Mouse (Mus musculus) kidney, adult 11 months (tissue): ENCODE measurements around the gene Sgms2.

Source experiments
- DNase-seq: peaks from one replicate; pipeline ENCODE4 v3.0.0; 2022

Gene Sgms2

GRCm38 (mm10) chr3:131302452-131303319 is 188.5 kb downstream of the Sgms2 start, which contains the start of gene Cyp2u1:
Cyp2u1 (minus strand) TSS chr3:131303227.
- peak; percentile 93 for DNase-seq

GRCm38 (mm10) chr3:131299908-131300307 is 191.3 kb downstream of the Sgms2 start:
- no peak for DNase-seq

DNA sequence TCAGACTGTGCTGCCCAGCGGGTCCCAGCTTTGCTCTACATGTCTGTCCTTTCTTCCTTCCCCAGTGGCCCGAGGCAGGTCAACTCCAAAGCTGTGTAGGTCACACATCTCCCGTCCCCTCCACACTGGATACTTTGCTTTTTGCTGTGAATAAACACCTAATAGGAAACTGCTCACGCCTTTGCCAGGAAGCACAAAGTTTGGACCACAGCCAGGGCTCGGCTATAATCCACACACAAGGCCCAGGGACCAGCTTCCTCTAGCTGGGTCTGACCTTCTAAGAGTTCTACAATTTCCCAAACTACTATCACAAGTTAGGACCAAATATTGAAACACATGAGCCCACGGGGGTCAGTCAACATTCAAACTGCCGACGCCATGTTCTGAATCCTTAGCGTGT is 192.1 kb downstream of the Sgms2 start:
- DNase-seq = no peak

DNA sequence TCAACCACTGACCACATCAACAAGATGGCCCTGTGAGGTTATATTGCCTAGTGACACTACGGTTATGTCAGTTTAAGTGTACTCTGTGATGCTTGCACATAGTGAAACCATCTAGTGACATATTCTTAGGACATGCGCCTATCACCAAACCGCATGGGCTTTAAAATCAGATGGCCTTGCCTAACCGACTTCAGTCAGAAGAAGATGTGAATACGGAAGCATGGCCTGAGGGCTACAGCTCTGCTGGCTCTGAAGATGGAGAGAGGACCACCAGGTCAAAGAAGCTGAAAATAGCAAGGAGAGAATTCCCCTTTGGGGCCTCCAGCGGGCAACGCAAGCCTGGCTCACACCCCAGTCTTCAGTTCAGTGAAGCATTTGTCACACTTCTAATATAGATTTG is 194.3 kb downstream of the Sgms2 start:
- no peak for DNase-seq

DNA sequence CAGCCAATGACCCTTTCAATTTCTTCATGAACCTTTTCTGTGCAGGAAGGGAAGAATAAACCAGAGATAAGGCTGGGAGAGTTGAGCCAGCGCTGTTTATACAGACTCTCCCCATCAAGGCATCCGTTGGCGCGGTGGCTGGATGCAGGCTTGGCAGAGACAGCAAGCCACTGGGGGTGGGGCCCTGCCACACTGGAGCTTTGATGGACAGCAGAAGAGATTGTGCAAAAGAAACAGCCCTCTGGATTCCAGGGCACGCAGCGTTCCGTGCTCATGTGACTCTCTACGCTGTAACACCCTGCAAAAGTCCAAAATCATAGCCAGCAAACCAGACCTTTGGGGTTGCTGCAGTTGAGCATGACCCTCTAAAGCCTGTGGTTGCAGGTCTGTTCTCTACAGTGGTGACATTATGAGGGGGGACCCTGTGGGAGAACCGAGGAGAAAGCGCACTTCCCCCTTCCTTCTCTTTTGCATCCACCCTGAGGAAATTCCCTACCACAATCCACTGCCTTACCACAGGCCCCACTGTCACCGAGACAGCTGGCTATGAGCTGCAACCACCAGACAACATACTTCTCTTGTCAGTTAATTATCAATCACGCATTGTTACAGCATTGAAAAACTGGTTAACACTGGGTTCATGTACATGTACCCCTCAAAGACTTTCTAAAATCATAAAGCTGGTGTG is 195.6 kb downstream of the Sgms2 start:
- DNase-seq = no peak

DNA sequence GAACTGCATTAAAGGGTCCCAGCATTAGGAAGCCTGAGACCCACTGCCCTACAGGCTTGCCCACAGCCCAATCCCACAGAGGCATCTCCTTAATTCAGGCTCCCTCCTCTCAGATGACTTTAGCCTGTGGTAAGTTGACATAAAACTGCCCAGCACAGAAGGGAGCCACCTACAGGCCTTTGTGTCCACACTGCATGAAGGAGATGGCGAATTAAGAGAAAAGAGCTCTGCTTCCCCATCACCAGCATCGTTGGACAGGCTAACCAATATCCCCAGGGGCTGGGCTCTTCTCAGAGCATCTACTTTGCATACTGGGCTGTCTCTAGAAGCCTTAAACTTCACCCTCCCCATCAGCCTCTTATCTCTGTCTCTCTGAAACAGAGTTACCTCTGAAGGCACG is 196.7 kb downstream of the Sgms2 start:
- DNase-seq = no peak

DNA sequence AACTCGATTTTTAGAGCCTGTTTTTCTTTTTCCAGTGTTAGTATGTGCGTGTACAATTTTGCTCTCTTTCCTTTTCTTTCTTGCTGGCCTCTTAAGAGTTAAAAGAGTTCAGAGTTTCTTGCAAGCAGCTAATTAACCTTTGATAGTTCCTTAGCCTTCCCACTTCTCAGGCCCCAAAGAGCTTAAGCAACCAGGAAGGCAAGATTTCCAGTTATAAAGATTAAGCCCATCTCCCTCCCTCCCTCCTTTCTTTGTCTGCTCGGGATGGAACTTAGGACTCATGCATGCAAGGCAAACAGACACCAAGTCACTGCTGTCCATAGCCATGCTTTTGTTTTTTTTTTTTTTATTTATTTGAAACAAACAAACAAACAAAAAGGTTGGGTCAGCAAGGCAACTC is 198.3 kb downstream of the Sgms2 start:
- no peak for DNase-seq

GRCm38 (mm10) chr3:131292349-131292748 is 198.9 kb downstream of the Sgms2 start:
- no peak for DNase-seq

DNA sequence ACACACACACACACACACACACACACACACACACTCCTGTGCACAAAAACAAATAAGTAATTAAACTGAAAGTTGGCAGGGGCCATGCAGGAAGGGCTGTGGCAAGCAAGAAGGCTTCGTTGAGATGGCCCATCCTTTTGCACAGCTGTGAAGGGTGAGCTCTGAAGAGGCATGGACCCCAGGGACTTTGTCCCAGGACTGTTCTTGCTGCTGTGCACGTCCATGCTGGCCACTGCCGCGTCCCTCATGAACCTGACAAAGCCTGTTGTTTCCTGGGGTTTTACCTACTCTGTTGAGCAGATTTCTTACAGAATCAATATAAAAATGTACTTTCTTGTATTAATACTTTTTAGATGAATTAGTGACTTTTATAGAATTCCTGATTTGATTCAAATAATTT is 199.3 kb downstream of the Sgms2 start:
- DNase-seq = no peak

DNA sequence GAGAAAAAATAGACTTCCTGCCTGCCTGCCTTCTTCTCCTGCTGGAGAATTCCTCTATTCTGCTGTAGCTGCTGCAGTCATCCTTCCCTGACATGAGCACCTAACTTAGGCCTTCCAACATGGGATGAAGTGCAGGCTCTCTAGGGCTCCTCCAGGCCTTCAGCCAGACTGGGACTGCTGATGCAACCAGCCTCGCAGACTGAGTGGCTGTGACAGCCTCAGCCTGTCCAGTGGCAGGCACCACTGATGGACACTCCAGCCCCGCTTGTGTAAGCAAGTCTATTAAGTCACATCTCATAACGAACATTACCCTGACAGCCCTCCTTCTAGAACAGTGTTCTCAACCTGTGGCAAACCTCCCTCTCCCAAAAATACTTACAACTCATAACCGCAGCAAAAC is 217.1 kb downstream of the Sgms2 start:
- no peak for DNase-seq

- DNase-seq = peak; percentile 56
Measured at GRCm38 (mm10) chr3:131272374-131273100, 218.7 kb downstream of the Sgms2 start.

GRCm38 (mm10) chr3:131271559-131272373 is 219.4 kb downstream of the Sgms2 start, which contains the start of gene Hadh:
Hadh (minus strand) TSS chr3:131272101.
- DNase-seq = peak; percentile 88

- DNase-seq = peak; percentile 85
Measured at GRCm38 (mm10) chr3:131271157-131271556, 220.1 kb downstream of the Sgms2 start.

DNA sequence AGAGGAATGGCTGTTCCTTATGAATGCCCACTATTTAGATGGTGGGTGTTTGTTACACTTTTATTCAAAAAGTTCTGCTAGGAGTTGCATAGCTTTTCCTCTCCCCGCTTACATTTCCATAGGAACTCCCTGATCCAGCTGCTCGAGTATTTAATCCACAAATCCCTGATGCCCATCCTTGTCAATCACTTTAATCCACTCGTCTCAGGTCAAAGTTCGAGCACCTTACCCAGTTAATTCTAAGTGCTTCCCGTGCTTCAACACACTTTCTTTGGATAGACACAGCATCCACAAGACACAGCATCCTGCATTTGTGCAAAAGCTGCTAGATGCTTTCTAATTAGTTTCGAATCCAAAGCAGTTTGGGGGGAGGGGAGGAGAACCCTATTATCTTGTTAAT is 220.8 kb downstream of the Sgms2 start:
- no peak for DNase-seq
